1 mouse cellular context compared by ENCODE assay signal in the genomic region with DNA sequence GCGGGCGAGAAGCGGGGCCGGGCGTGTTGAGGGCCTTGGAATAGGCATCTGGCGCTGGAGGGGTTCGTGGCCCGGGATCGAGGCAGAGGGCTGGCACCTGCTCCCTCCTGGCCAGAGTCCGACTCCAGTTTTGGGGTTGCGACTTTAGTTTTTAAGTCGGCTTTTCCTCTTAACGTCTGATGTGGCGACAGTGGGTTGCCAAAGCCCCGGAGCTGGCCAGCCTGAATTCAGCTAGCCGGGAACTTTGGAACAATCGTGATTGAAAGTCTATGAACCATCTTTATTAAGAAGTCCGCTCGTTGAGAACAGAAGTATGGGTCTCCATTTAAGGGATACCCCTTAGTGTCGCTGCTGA.
TF ChIP-seq lines count a peak whose summit lies in the region.

No protein-coding gene starts in this region.

TF ChIP-seq in MEL, 35 proteins besides CTCF, POLR2A, EP300 and RAD21:
- TF ChIP-seq RCOR1 (IDR thresholded peaks at IDR 0.05; ENCODE audit: low read depth, low read length): no peak
- no peak for TF ChIP-seq ZC3H11A (IDR thresholded peaks at IDR 0.05; ENCODE audit: low read depth, low read length)
- TF ChIP-seq MAFK (IDR thresholded peaks at IDR 0.05; ENCODE audit: borderline replicate concordance, low read depth, low read length): no peak
- no peak for TF ChIP-seq KAT2A (conservative IDR thresholded peaks at IDR 0.05; ENCODE audit: low read depth, low read length)
- TF ChIP-seq USF2 (IDR thresholded peaks at IDR 0.05; ENCODE audit: borderline replicate concordance in 1 of 2, insufficient read depth in 1 of 2, low read depth in 1 of 2, low read length in 2 of 2): no peak
